Mouse (Mus musculus) spleen, adult 2 months (tissue): ENCODE measurements around the gene Gm49388.

ENCODE experiments used
- CTCF ChIP-seq: fragments of 200-500 bp; IDR thresholded peaks from 2 replicates; pipeline ENCODE4 v1.5.1; 2011; ENCODE audit warnings: mild to moderate bottlenecking, inconsistent platforms; ENCODE audit not compliant: insufficient read depth, insufficient read length, insufficient replicate concordance; ENCODE audit errors: extremely low read depth
- POLR2A ChIP-seq: fragments of 200-500 bp; IDR thresholded peaks from 2 replicates; pipeline ENCODE4 v1.6.1; 2011; ENCODE audit warnings: low read depth, low read length, inconsistent platforms

GRCm38 (mm10) chr7:127823236-127824171 is 38.1 kb downstream of the Gm49388 start:
- TF ChIP-seq CTCF (no peak), POLR2A (no peak)
